Mouse (Mus musculus) intestine, embryonic 16.5 days (tissue): ENCODE data around the gene Xiap. TPM values are rescaled to one million over a fixed set of nuclear protein-coding genes. Genes with fewer than 3 reads are reported as not detected.
"Not testable (repeated sequence)": the region's sequence is repeated elsewhere in the genome, so short reads cannot be mapped to it uniquely, and the experiment has no call there.

Experiments
- ATAC-seq: fragments of 200-750 bp; cut with Nextera tagmentation; 2 replicates; pipeline ENCODE4 v1.8.0; 2017; ENCODE audit warnings: moderate TSS enrichment, moderate library complexity
- H3K27ac ChIP-seq: fragments of 300-500 bp; sonication (generic); 2 replicates; pipeline ENCODE4 v1.5.1; 2014; ENCODE audit warnings: mild to moderate bottlenecking, low read length
- H3K27me3 ChIP-seq: fragments of 300-500 bp; sonication (generic); replicated peaks from 2 replicates; pipeline ENCODE4 v1.6.1; 2014; ENCODE audit warnings: low read length, control low read depth, mixed read lengths; ENCODE audit not compliant: control insufficient read depth, insufficient read depth
- H3K36me3 ChIP-seq: fragments of 300-500 bp; sonication (generic); 2 replicates; pipeline ENCODE4 v1.6.1; 2014; ENCODE audit warnings: low read length, control low read depth; ENCODE audit not compliant: control insufficient read depth, insufficient read depth
- H3K4me1 ChIP-seq: fragments of 300-500 bp; sonication (generic); 2 replicates; pipeline ENCODE4 v1.6.1; 2014; ENCODE audit warnings: low read length, control low read depth, mixed read lengths; ENCODE audit not compliant: control insufficient read depth, insufficient read depth
- H3K4me2 ChIP-seq: fragments of 300-500 bp; sonication (generic); 2 replicates; pipeline ENCODE4 v1.6.1; 2014; ENCODE audit warnings: low read depth, low read length, control low read depth
- H3K4me3 ChIP-seq: fragments of 300-500 bp; sonication (generic); 2 replicates; pipeline ENCODE4 v1.5.1; 2014; ENCODE audit warnings: mild to moderate bottlenecking, low read length
- H3K9ac ChIP-seq: fragments of 300-500 bp; sonication (generic); 2 replicates; pipeline ENCODE4 v1.6.1; 2014; ENCODE audit warnings: low read depth, low read length
- H3K9me3 ChIP-seq: fragments of 300-500 bp; sonication (generic); 2 replicates; pipeline ENCODE4 v1.6.1; 2016; ENCODE audit warnings: low read length, control low read depth; ENCODE audit not compliant: control insufficient read depth
- WGBS: fragments of 180-500 bp; shearing (Covaris S2); extraction: QIAGEN DNeasy Blood & Tissue Kit; methylation state at CpG from one replicate; pipeline ENCODE4 v1.1.7; 2014; 5-methylcytosine and 5-hydroxymethylcytosine counted together
- polyA plus RNA-seq: library from polyadenylated mRNA; unstranded; fragments of >200 nt; fragmentation: Nextera tagmentation; extraction: Ambion mirVana; gene quantifications from 2 replicates; pipeline ENCODE4 v1.2.1, GENCODE M21; 2015

Xiap gene
- polyA plus RNA-seq: 10.5 and 10.8 TPM in 2 replicates

GRCm38 (mm10) chrX:42059282-42060068, at the start of gene Xiap:
Gene Xiap (plus strand): TSS chrX:42059679.
- H3K4me3 ChIP-seq: peak within 1 kb of the TSS; percentile 9; the same call in 1 of the 2 replicates
- 0 out of 2 replicates have a peak within 1 kb of the TSS, but pooled peaks have one; percentile 9 for H3K4me2 ChIP-seq
- H3K27ac ChIP-seq: peak within 1 kb of the TSS; percentile 80
- peak; percentile 88 for ATAC-seq
- H3K9me3 ChIP-seq: no peaks in the 10 kb centered on the region
- no peak within 1 kb of the TSS for H3K9ac ChIP-seq
- H3K4me1 ChIP-seq: no peaks in the 10 kb centered on the region
- H3K36me3 ChIP-seq: no peaks in the 10 kb centered on the region
- WGBS: 55% methylated on average over 5 of the region's 5 CpGs
- no peaks in the 10 kb centered on the region for H3K27me3 ChIP-seq

- 91% methylated on average over 2 of the region's 2 CpGs for WGBS
- ATAC-seq: no peak
- H3K4me1 ChIP-seq: no peaks in the 10 kb centered on the region
- no peak overlapping the region for H3K4me2 ChIP-seq
- no peaks in the 10 kb centered on the region for H3K27me3 ChIP-seq
- no peak overlapping the region for H3K4me3 ChIP-seq
- no peaks in the 10 kb centered on the region for H3K9me3 ChIP-seq
- no peak overlapping the region for H3K9ac ChIP-seq
- H3K27ac ChIP-seq: no peak overlapping the region
- no peaks in the 10 kb centered on the region for H3K36me3 ChIP-seq
Observed at GRCm38 (mm10) chrX:42012677-42013208, 46.7 kb upstream of the Xiap start.

GRCm38 (mm10) chrX:42013776-42014175, 45.7 kb upstream of the Xiap start:
- Histone ChIP-seq H3K4me1 (no peaks in the 10 kb centered on the region), H3K9me3 (no peaks in the 10 kb centered on the region), H3K9ac (no peak overlapping the region), H3K4me3 (no peak overlapping the region), H3K27me3 (no peaks in the 10 kb centered on the region), H3K36me3 (no peaks in the 10 kb centered on the region), H3K4me2 (no peak overlapping the region), H3K27ac (no peak overlapping the region)
- 78% methylated on average over 3 of the region's 3 CpGs for WGBS
- ATAC-seq: no peak

GRCm38 (mm10) chrX:42014502-42014901, 45.0 kb upstream of the Xiap start:
- 80% methylated on average over 3 of the region's 3 CpGs for WGBS
- no peak for ATAC-seq

GRCm38 (mm10) chrX:42018030-42018429, 41.4 kb upstream of the Xiap start:
- Histone ChIP-seq H3K4me3 (no peak overlapping the region), H3K27me3 (no peaks in the 10 kb centered on the region), H3K4me2 (no peak overlapping the region), H3K27ac (no peak overlapping the region), H3K36me3 (no peaks in the 10 kb centered on the region), H3K9ac (no peak overlapping the region), H3K4me1 (no peaks in the 10 kb centered on the region), H3K9me3 (no peaks in the 10 kb centered on the region)
- no peak for ATAC-seq
- whole genome bisulfite sequencing: 69% methylated on average over 1 of the region's 1 CpGs

More at GRCm38 (mm10) chrX:42014502-42014901, 45.0 kb upstream of the Xiap start:
- no peak overlapping the region for H3K4me2 ChIP-seq
- no peaks in the 10 kb centered on the region for H3K4me1 ChIP-seq
- H3K36me3 ChIP-seq: no peaks in the 10 kb centered on the region
- H3K27me3 ChIP-seq: no peaks in the 10 kb centered on the region
- H3K9me3 ChIP-seq: no peaks in the 10 kb centered on the region
- no peak overlapping the region for H3K9ac ChIP-seq
- H3K4me3 ChIP-seq: no peak overlapping the region
- no peak overlapping the region for H3K27ac ChIP-seq

GRCm38 (mm10) chrX:42019441-42019840, 40.0 kb upstream of the Xiap start:
- H3K27ac ChIP-seq: no peak overlapping the region
- no peak overlapping the region for H3K4me3 ChIP-seq
- no peaks in the 10 kb centered on the region for H3K4me1 ChIP-seq
- ATAC-seq: peak; percentile 77
- WGBS: 65% methylated on average over 2 of the region's 2 CpGs
- H3K36me3 ChIP-seq: no peaks in the 10 kb centered on the region
- no peak overlapping the region for H3K4me2 ChIP-seq
- no peaks in the 10 kb centered on the region for H3K9me3 ChIP-seq
- H3K9ac ChIP-seq: no peak overlapping the region
- no peaks in the 10 kb centered on the region for H3K27me3 ChIP-seq

- not testable (repeated sequence) for H3K4me2 ChIP-seq, H3K4me1 ChIP-seq, H3K4me3 ChIP-seq, H3K36me3 ChIP-seq, H3K9me3 ChIP-seq, ATAC-seq, H3K9ac ChIP-seq, H3K27me3 ChIP-seq, H3K27ac ChIP-seq
- 100% methylated on average over 1 of the region's 3 CpGs for WGBS
Observed at GRCm38 (mm10) chrX:42025802-42026440, 33.6 kb upstream of the Xiap start.

GRCm38 (mm10) chrX:42026981-42027380, 32.5 kb upstream of the Xiap start:
- WGBS: 83% methylated on average over 2 of the region's 2 CpGs
- H3K36me3 ChIP-seq, H3K4me1 ChIP-seq, H3K4me2 ChIP-seq, ATAC-seq, H3K4me3 ChIP-seq, H3K9me3 ChIP-seq, H3K27me3 ChIP-seq, H3K9ac ChIP-seq, H3K27ac ChIP-seq: not testable (repeated sequence)

- WGBS: 30% methylated on average over 8 of the region's 8 CpGs
- no peak overlapping the region for H3K27ac ChIP-seq
- no peaks in the 10 kb centered on the region for H3K36me3 ChIP-seq
- no peak overlapping the region for H3K4me3 ChIP-seq
- H3K9me3 ChIP-seq: no peaks in the 10 kb centered on the region
- no peak overlapping the region for H3K4me2 ChIP-seq
- peak; percentile 91 for ATAC-seq
- no peaks in the 10 kb centered on the region for H3K4me1 ChIP-seq
- H3K27me3 ChIP-seq: no peaks in the 10 kb centered on the region
- H3K9ac ChIP-seq: no peak overlapping the region
Observed at GRCm38 (mm10) chrX:42033111-42033693, 26.3 kb upstream of the Xiap start.
